Mouse (Mus musculus): Measurements from ENCODE around the gene Phip. TPM values are rescaled to one million over a fixed set of nuclear protein-coding genes. Genes with fewer than 3 reads are reported as not detected.

The Phip gene
- polyA plus RNA-seq, 1 experiment, result 18.9 TPM

GRCm38 (mm10) chr9:82884177-82884576 lies 91.1 kb downstream of the Phip start:
- no peak for DNase-seq (ENCODE audit: extremely low spot score in 1 of 2, low spot score in 1 of 2)

GRCm38 (mm10) chr9:82877078-82877477 lies 98.2 kb downstream of the Phip start:
- DNase-seq (ENCODE audit: extremely low spot score in 1 of 2, low spot score in 1 of 2), result no peak

- no peak for DNase-seq (ENCODE audit: extremely low spot score in 1 of 2, low spot score in 1 of 2)
These were observed 107.6 kb downstream of the Phip start for GRCm38 (mm10) chr9:82867698-82868097.

GRCm38 (mm10) chr9:82866121-82866520 lies 109.2 kb downstream of the Phip start:
- no peak for DNase-seq (ENCODE audit: extremely low spot score in 1 of 2, low spot score in 1 of 2)

- DNase-seq (ENCODE audit: extremely low spot score in 1 of 2, low spot score in 1 of 2), result no peak
These were observed 113.4 kb downstream of the Phip start for GRCm38 (mm10) chr9:82861775-82862430.

GRCm38 (mm10) chr9:82861316-82861715 lies 114.0 kb downstream of the Phip start:
- no peak for DNase-seq (ENCODE audit: extremely low spot score in 1 of 2, low spot score in 1 of 2)

GRCm38 (mm10) chr9:82860805-82861204 lies 114.5 kb downstream of the Phip start:
- peak in 1 of 2 experiments; percentile 17 for DNase-seq (ENCODE audit: extremely low spot score in 1 of 2, low spot score in 1 of 2)

- peak in 1 of 2 experiments; percentile 38 for DNase-seq (ENCODE audit: extremely low spot score in 1 of 2, low spot score in 1 of 2)
These were observed 119.1 kb downstream of the Phip start for GRCm38 (mm10) chr9:82856241-82856640.

GRCm38 (mm10) chr9:82854973-82855614 lies 120.2 kb downstream of the Phip start:
- DNase-seq (ENCODE audit: extremely low spot score in 1 of 2, low spot score in 1 of 2), result peak; percentile 53 to 73

GRCm38 (mm10) chr9:82854040-82854439 lies 121.3 kb downstream of the Phip start:
- DNase-seq (ENCODE audit: extremely low spot score in 1 of 2, low spot score in 1 of 2), result peak in 1 of 2 experiments; percentile 56

- no peak for DNase-seq (ENCODE audit: extremely low spot score in 1 of 2, low spot score in 1 of 2)
These were observed 132.6 kb downstream of the Phip start for GRCm38 (mm10) chr9:82842671-82843070.

GRCm38 (mm10) chr9:82835921-82836320 lies 139.4 kb downstream of the Phip start:
- DNase-seq (ENCODE audit: extremely low spot score in 1 of 2, low spot score in 1 of 2), result no peak

- no peak for DNase-seq (ENCODE audit: extremely low spot score in 1 of 2, low spot score in 1 of 2)
These were observed 143.4 kb downstream of the Phip start for GRCm38 (mm10) chr9:82831891-82832290.

GRCm38 (mm10) chr9:82829693-82830430 lies 145.5 kb downstream of the Phip start:
- peak; percentile 83 to 93 for DNase-seq (ENCODE audit: extremely low spot score in 1 of 2, low spot score in 1 of 2)

- DNase-seq (ENCODE audit: extremely low spot score in 1 of 2, low spot score in 1 of 2), result no peak
These were observed 146.2 kb downstream of the Phip start, which contains the start of gene Irak1bp1 for GRCm38 (mm10) chr9:82829007-82829689. Gene Irak1bp1 (plus strand): TSS chr9:82829540.

GRCm38 (mm10) chr9:82826426-82826825 lies 148.9 kb downstream of the Phip start:
- DNase-seq (ENCODE audit: extremely low spot score in 1 of 2, low spot score in 1 of 2), result no peak

Other genes starting within 250 kb of the Phip start
- 20.9 and 21.3 TPM in 2 replicates for gene Irak1bp1, start 146.0 kb downstream of the Phip start, polyA plus RNA-seq (2012; rRNA removed)
- 200 and 214 TPM in 2 replicates for gene Hmgn3, start 171.2 kb upstream of the Phip start, polyA plus RNA-seq (2012; rRNA removed)

Data from frontal cortex, adult 2 months (tissue).